Mouse (Mus musculus) lung, adult 2 months (tissue): ENCODE results near the gene Olfr846. TPM values are rescaled to one million over a fixed set of nuclear protein-coding genes. Genes with fewer than 3 reads are reported as not detected.

Experiments used
- DNase-seq: peaks from one replicate; pipeline ENCODE4 v3.0.0; 2022
- H3K4me1 ChIP-seq: fragments of 200-500 bp; 2 replicates; pipeline ENCODE4 v1.6.1; 2011; ENCODE audit warnings: low read length; ENCODE audit not compliant: control insufficient read depth, insufficient read depth
- H3K4me3 ChIP-seq: fragments of 200-500 bp; replicated peaks from 2 replicates; pipeline ENCODE3; 2011; ENCODE audit warnings: low read depth, mild to moderate bottlenecking, control low read depth, low read length; ENCODE audit errors: extremely low read depth
- CTCF ChIP-seq: fragments of 200-500 bp; IDR thresholded peaks from 2 replicates; pipeline ENCODE4 v1.5.1; 2011; ENCODE audit warnings: mild to moderate bottlenecking, low read length, control low read depth; ENCODE audit not compliant: insufficient read depth
- POLR2A ChIP-seq: fragments of 200-500 bp; IDR thresholded peaks from 2 replicates; pipeline ENCODE4 v1.6.1; 2011; ENCODE audit warnings: low read depth, mild to moderate bottlenecking, control low read depth, low read length, borderline replicate concordance; ENCODE audit errors: extremely low read depth
- WGBS: fragments of 180-500 bp; shearing (Covaris S2); methylation state at CpG from one replicate; pipeline ENCODE4 v1.1.7; 2018; 5-methylcytosine and 5-hydroxymethylcytosine counted together
- polyA plus RNA-seq: library from polyadenylated mRNA; depleted of rRNA; stranded (reverse); fragments of >200 nt; gene quantifications from 2 replicates; pipeline ENCODE4 v1.2.3, GENCODE M21; 2012; rRNA removed

The Olfr846 gene
- polyA plus RNA-seq: not detected in 2 replicates

GRCm38 (mm10) chr9:19363905-19364304 lies at the start of gene Olfr846:
Gene Olfr846, minus strand, starts transcription at chr9:19364005.
- TF ChIP-seq POLR2A (no peak), CTCF (no peak)
- WGBS: 29% methylated on average over 1 of the region's 1 CpGs
- no peak for DNase-seq
- Histone ChIP-seq H3K4me3 (no peak within 1 kb of the TSS), H3K4me1 (no peaks in the 10 kb centered on the region)

- TF ChIP-seq CTCF: no peak
- Histone ChIP-seq H3K4me1 (no peaks in the 10 kb centered on the region), H3K4me3 (no peak within 1 kb of the TSS)
- WGBS: 58% methylated on average over 1 of the region's 1 CpGs
- no peak for DNase-seq
Observed at GRCm38 (mm10) chr9:19378569-19378968, 14.8 kb upstream of the Olfr846 start, which contains the start of gene Olfr847. Gene Olfr847, minus strand, starts transcription at chr9:19378669.

- 74% methylated on average over 1 of the region's 1 CpGs for WGBS
- Histone ChIP-seq H3K4me3 (no peak within 1 kb of the TSS), H3K4me1 (no peaks in the 10 kb centered on the region)
- TF ChIP-seq POLR2A (no peak), CTCF (no peak)
- DNase-seq: no peak
Observed at GRCm38 (mm10) chr9:19336157-19336556, 27.6 kb downstream of the Olfr846 start, which contains the start of gene Olfr845. Gene Olfr845, plus strand, starts transcription at chr9:19336457.

- DNase-seq: no peak
- H3K4me3 ChIP-seq: no peak within 1 kb of the TSS
- no peaks in the 10 kb centered on the region for H3K4me1 ChIP-seq
- no peak for TF ChIP-seq CTCF
- no peak for TF ChIP-seq POLR2A
Observed at GRCm38 (mm10) chr9:19316047-19316446, 47.8 kb downstream of the Olfr846 start, which contains the start of gene Olfr844. Gene Olfr844, plus strand, starts transcription at chr9:19316347.

Other genes with a start within 250 kb of the Olfr846 start
- not detected in 2 replicates for gene Olfr836, start 243.6 kb downstream of the Olfr846 start, polyA plus RNA-seq
- not detected in 2 replicates for gene Olfr837, start 227.7 kb downstream of the Olfr846 start, polyA plus RNA-seq
- not detected in 2 replicates for gene Olfr839-ps1, start 186.7 kb downstream of the Olfr846 start, polyA plus RNA-seq
- gene Olfr843, start 112.0 kb downstream of the Olfr846 start, polyA plus RNA-seq: not detected in 2 replicates
- gene Olfr844, start 47.7 kb downstream of the Olfr846 start, polyA plus RNA-seq: not detected in 2 replicates
- gene Olfr845, start 27.5 kb downstream of the Olfr846 start, polyA plus RNA-seq: not detected in 2 replicates
- gene Olfr847, start 14.7 kb upstream of the Olfr846 start, polyA plus RNA-seq: not detected in 2 replicates
- gene Olfr849, start 76.3 kb upstream of the Olfr846 start, polyA plus RNA-seq: not detected in 2 replicates
- gene Olfr850, start 114.2 kb upstream of the Olfr846 start, polyA plus RNA-seq: not detected in 2 replicates
- not detected in 2 replicates for gene Olfr851, start 129.3 kb upstream of the Olfr846 start, polyA plus RNA-seq
- not detected in 2 replicates for gene Olfr853, start 177.1 kb upstream of the Olfr846 start, polyA plus RNA-seq
- not detected in 2 replicates for gene Olfr854, start 203.4 kb upstream of the Olfr846 start, polyA plus RNA-seq
- gene Olfr855, start 218.6 kb upstream of the Olfr846 start, polyA plus RNA-seq: not detected in 2 replicates